Mouse (Mus musculus) liver, embryonic 14.5 days (tissue): ENCODE measurements around the gene Tbcd. TPM values are rescaled to one million over a fixed set of nuclear protein-coding genes. Genes with fewer than 3 reads are reported as not detected.

ENCODE experiments used
- ATAC-seq: fragments of 200-750 bp; cut with Nextera tagmentation; 2 replicates; pipeline ENCODE4 v1.8.0; 2017; ENCODE audit warnings: moderate number of reproducible peaks, mild to moderate bottlenecking, moderate library complexity; ENCODE audit not compliant: insufficient read depth
- DNase-seq, 3 experiments: peaks; one replicate each; pipeline ENCODE4 v3.0.0-alpha.2; 2012 to 2013; ENCODE audit warnings: low read depth in 3 of 3, low spot score in 3 of 3
- H3K27ac ChIP-seq: fragments of 300-500 bp; sonication (generic); 2 replicates; pipeline ENCODE4 v1.5.1; 2014; ENCODE audit warnings: moderate library complexity, mild to moderate bottlenecking, control low read depth, inconsistent platforms
- H3K27me3 ChIP-seq: fragments of 300-500 bp; sonication (generic); 2 replicates; pipeline ENCODE4 v1.6.1; 2014; ENCODE audit warnings: mild to moderate bottlenecking, low read length, moderate library complexity; ENCODE audit not compliant: control insufficient read depth, insufficient read depth
- H3K36me3 ChIP-seq: fragments of 300-500 bp; sonication (generic); replicated peaks from 2 replicates; pipeline ENCODE4 v1.6.1; 2014; ENCODE audit warnings: low read depth; ENCODE audit not compliant: control insufficient read depth, insufficient read depth
- H3K4me1 ChIP-seq, 2 experiments: fragments of 200-500 bp in 1 of 2; fragments of 300-500 bp in 1 of 2; sonication (generic) in 1 of 2; replicated peaks; 2 replicates each; pipeline ENCODE4 v1.6.1; 2012 to 2014; ENCODE audit warnings: antibody characterized with exemption in 1 of 2, inconsistent platforms in 1 of 2, low read length in 1 of 2; ENCODE audit not compliant: control insufficient read depth in 2 of 2, insufficient read depth in 2 of 2
- H3K4me2 ChIP-seq: fragments of 300-500 bp; sonication (generic); 2 replicates; pipeline ENCODE4 v1.6.1; 2014; ENCODE audit warnings: low read depth, mild to moderate bottlenecking, control low read depth, moderate library complexity
- H3K4me3 ChIP-seq, 2 experiments: fragments of 200-500 bp in 1 of 2; fragments of 300-500 bp in 1 of 2; sonication (generic) in 1 of 2; 2 replicates each; pipeline ENCODE4 v1.5.1; 2012 to 2014; ENCODE audit warnings: low read depth in 2 of 2, low read length in 2 of 2, mild to moderate bottlenecking in 2 of 2, control low read depth in 1 of 2, inconsistent platforms in 1 of 2, moderate library complexity in 1 of 2; ENCODE audit not compliant: insufficient read depth in 1 of 2
- H3K9ac ChIP-seq: fragments of 300-500 bp; sonication (generic); replicated peaks from 2 replicates; pipeline ENCODE4 v1.6.1; 2014; ENCODE audit warnings: mild to moderate bottlenecking, control low read depth, moderate library complexity
- H3K9me3 ChIP-seq: fragments of 300-500 bp; sonication (generic); 2 replicates; pipeline ENCODE4 v1.6.1; 2016; ENCODE audit warnings: low read length, mixed read lengths; ENCODE audit not compliant: control insufficient read depth
- CTCF ChIP-seq: IDR thresholded peaks from 2 replicates; pipeline ENCODE4 v1.5.1; 2016; ENCODE audit warnings: antibody characterized with exemption, low read depth, control low read depth
- EP300 ChIP-seq: IDR thresholded peaks from 2 replicates; pipeline ENCODE4 v1.6.1; 2016; ENCODE audit warnings: antibody characterized with exemption, low read depth
- WGBS: fragments of 180-500 bp; shearing (Covaris S2); extraction: QIAGEN DNeasy Blood & Tissue Kit; methylation state at CpG from one replicate; pipeline ENCODE4 v1.1.7; 2014; ENCODE audit not compliant: insufficient replicate concordance; 5-methylcytosine and 5-hydroxymethylcytosine counted together
- polyA plus RNA-seq, 2 experiments: library from polyadenylated mRNA; depleted of rRNA in 1 of 2; stranded (reverse) in 1 of 2; unstranded in 1 of 2; fragments of >200 nt; fragmentation: Nextera tagmentation in 1 of 2; extraction: Ambion mirVana in 1 of 2; gene quantifications; 2 replicates each; pipeline versions ENCODE4 v1.2.1 to v1.2.3; 2012 to 2014

Gene Tbcd
- polyA plus RNA-seq, 2 experiments = 15.6 to 20.4 TPM

DNA sequence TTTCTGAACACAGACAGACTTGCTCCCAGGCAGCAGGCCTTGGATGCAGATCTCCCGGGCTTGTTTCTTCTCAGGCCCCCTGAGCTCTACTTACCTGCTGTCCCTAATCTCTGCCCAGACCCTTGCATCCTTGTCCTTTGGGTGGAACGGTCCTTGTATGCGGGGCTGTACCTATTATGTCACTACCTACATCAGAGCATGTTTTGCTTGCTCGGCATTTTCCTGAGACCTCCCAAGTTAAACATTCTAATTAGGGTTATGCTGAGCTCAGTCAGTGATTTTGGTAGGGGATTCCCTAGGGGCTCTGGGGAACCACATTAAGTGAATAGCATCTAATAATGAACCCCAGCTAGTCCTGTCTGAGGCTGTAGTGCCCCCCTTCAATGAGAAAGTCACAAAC is 173.3 kb downstream of the Tbcd start:
- H3K4me3 ChIP-seq = no peak overlapping the region
- no peak overlapping the region for H3K9ac ChIP-seq
- ATAC-seq (no peak), DNase-seq (no peak)
- H3K36me3 ChIP-seq = no peaks in the 10 kb centered on the region; the same call in 1 of the 2 replicates
- TF ChIP-seq EP300 (no peak), CTCF (no peak)
- H3K9me3 ChIP-seq = no peaks in the 10 kb centered on the region
- WGBS = 82% methylated on average over 4 of the region's 4 CpGs
- no peaks in the 10 kb centered on the region for H3K27me3 ChIP-seq
- H3K4me2 ChIP-seq = no peak overlapping the region
- no peaks in the 10 kb centered on the region for H3K4me1 ChIP-seq
- no peak overlapping the region for H3K27ac ChIP-seq

- 72% methylated on average over 5 of the region's 5 CpGs for WGBS
- DNase-seq (no peak), ATAC-seq (no peak)
- Histone ChIP-seq H3K27me3 (no peaks in the 10 kb centered on the region), H3K36me3 (no peaks in the 10 kb centered on the region), H3K4me2 (no peak overlapping the region), H3K4me3 (no peak overlapping the region), H3K27ac (no peak overlapping the region), H3K9me3 (no peaks in the 10 kb centered on the region), H3K9ac (no peak overlapping the region), H3K4me1 (no peaks in the 10 kb centered on the region)
- TF ChIP-seq EP300 = no peak
- no peak for TF ChIP-seq CTCF
These were observed 175.8 kb downstream of the Tbcd start for GRCm38 (mm10) chr11:121627521-121627920.

GRCm38 (mm10) chr11:121629529-121629928 is 177.8 kb downstream of the Tbcd start:
- TF ChIP-seq CTCF (no peak), EP300 (no peak)
- H3K9ac ChIP-seq = no peak overlapping the region
- H3K36me3 ChIP-seq = no peaks in the 10 kb centered on the region
- DNase-seq (no peak), ATAC-seq (no peak)
- no peaks in the 10 kb centered on the region for H3K9me3 ChIP-seq
- no peak overlapping the region for H3K4me3 ChIP-seq
- H3K4me2 ChIP-seq = no peak overlapping the region
- 84% methylated on average over 6 of the region's 6 CpGs for WGBS
- no peak overlapping the region for H3K27ac ChIP-seq
- no peaks in the 10 kb centered on the region for H3K27me3 ChIP-seq
- H3K4me1 ChIP-seq = no peaks in the 10 kb centered on the region

DNA sequence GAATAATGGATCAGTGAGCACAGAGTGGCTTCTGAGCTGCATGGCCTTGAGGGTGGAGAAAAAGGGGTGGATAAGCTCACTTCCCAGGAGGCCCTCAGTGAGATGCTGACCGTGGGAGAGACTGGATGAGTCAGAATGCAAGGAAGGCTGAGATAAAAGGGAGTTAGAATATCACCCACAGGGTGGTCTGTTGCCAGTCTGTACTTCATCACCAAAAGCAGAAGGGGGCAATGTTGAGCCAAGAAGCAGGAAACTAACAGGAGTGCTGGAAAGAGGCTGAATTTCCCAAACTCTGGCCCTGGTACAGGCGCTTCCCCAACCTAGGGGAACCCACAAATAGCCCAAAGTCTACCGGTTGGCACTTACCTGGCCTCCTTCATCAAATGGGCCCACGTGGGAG is 178.7 kb downstream of the Tbcd start:
- no peak for ATAC-seq
- no peaks in the 10 kb centered on the region for H3K9me3 ChIP-seq
- H3K4me1 ChIP-seq = no peaks in the 10 kb centered on the region
- H3K9ac ChIP-seq = no peak overlapping the region
- H3K27me3 ChIP-seq = no peaks in the 10 kb centered on the region
- no peak for TF ChIP-seq EP300
- TF ChIP-seq CTCF = peak; percentile 36; the same call in 1 of the 2 replicates
- H3K27ac ChIP-seq = no peak overlapping the region
- no peak for DNase-seq
- no peak overlapping the region for H3K4me2 ChIP-seq
- no peaks in the 10 kb centered on the region for H3K36me3 ChIP-seq
- no peak overlapping the region for H3K4me3 ChIP-seq
- 67% methylated on average over 4 of the region's 4 CpGs for WGBS

DNA sequence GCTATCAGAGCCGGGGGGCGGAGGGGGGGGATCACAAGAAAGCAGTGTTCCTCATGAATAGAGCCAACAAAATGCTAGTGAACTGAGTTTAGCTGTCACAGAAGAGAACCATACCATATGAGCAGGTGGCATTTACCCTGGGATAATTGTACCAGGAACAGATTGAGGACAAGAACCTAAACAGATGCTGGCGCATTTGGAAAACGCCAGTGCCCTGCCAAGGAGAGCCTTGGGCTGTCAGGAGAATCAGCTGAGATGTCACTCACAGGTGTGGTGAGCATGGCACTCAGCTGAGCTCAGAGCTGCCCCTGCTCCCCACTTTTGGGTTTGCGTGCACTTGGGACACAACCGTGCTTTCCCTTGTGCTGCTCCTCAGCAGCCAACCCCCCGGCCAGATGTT is 179.7 kb downstream of the Tbcd start:
- Histone ChIP-seq H3K4me3 (no peak overlapping the region), H3K9me3 (no peaks in the 10 kb centered on the region), H3K27ac (no peak overlapping the region), H3K4me1 (no peaks in the 10 kb centered on the region), H3K36me3 (no peaks in the 10 kb centered on the region), H3K9ac (no peak overlapping the region), H3K27me3 (no peaks in the 10 kb centered on the region), H3K4me2 (no peak overlapping the region)
- WGBS = 81% methylated on average over 7 of the region's 7 CpGs
- ATAC-seq (no peak), DNase-seq (no peak)
- TF ChIP-seq EP300 = no peak
- TF ChIP-seq CTCF = no peak

DNA sequence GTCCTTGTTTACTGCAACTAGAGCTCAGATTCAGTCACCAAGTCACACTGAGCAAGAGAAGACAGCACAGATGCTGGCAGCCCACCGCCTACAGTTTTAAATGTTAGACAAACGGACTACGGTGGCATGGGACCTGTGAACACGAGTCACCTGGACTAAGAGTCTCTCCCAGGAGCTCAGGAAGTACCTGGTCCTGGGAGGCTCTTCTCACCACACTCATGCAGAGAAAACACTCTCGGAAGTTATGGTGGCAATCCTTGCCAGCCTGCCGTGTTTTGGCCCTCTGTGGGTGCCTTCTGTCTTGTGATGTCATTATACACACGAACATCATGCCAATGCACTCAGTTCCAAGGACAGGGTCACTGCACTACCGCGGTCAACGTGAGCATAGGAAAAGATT is 184.9 kb downstream of the Tbcd start:
- no peak overlapping the region for H3K27ac ChIP-seq
- no peak overlapping the region for H3K4me3 ChIP-seq
- H3K27me3 ChIP-seq = no peaks in the 10 kb centered on the region
- H3K4me2 ChIP-seq = no peak overlapping the region
- no peak for ATAC-seq
- no peak for DNase-seq
- 73% methylated on average over 10 of the region's 10 CpGs for WGBS
- no peaks in the 10 kb centered on the region for H3K9me3 ChIP-seq
- H3K4me1 ChIP-seq = no peaks in the 10 kb centered on the region
- H3K36me3 ChIP-seq = no peaks in the 10 kb centered on the region
- TF ChIP-seq CTCF = no peak
- TF ChIP-seq EP300 = no peak
- no peak overlapping the region for H3K9ac ChIP-seq
